Mouse (Mus musculus): Measurements from ENCODE around the gene Cux2. TPM values are rescaled to one million over a fixed set of nuclear protein-coding genes. Genes with fewer than 3 reads are reported as not detected.

The Cux2 gene
- polyA plus RNA-seq, 1 experiment from 2014 or later = 3.1 TPM

Small RNA genes within 50 kb of the gene (microRNA-seq; reads per million reads assigned to microRNA genes)
- gene Mir7031 = 1.2 reads per million

Other genes starting within 250 kb of the Cux2 start
- gene Sh2b3, start 212.5 kb downstream of the Cux2 start, polyA plus RNA-seq (2015; fragmentation: Nextera tagmentation; extraction: Ambion mirVana) = 5.1 and 6.1 TPM in 2 replicates
- 3.9 and 4.0 TPM in 2 replicates for gene Pheta1, start 201.1 kb downstream of the Cux2 start, polyA plus RNA-seq (2015; fragmentation: Nextera tagmentation; extraction: Ambion mirVana)
- 1.9 and 2.3 TPM in 2 replicates for gene Myl2, start 50.8 kb upstream of the Cux2 start, polyA plus RNA-seq (2015; fragmentation: Nextera tagmentation; extraction: Ambion mirVana)
- not detected in 2 replicates for gene Ccdc63, start 90.7 kb upstream of the Cux2 start, polyA plus RNA-seq (2015; fragmentation: Nextera tagmentation; extraction: Ambion mirVana)
- 109 and 114 TPM in 2 replicates for gene Ppp1cc, start 108.2 kb upstream of the Cux2 start, polyA plus RNA-seq (2015; fragmentation: Nextera tagmentation; extraction: Ambion mirVana)
- gene Hvcn1, start 156.7 kb upstream of the Cux2 start, polyA plus RNA-seq (2015; fragmentation: Nextera tagmentation; extraction: Ambion mirVana) = 4.9 and 6.0 TPM in 2 replicates
- 0.74 and 0.78 TPM in 2 replicates for gene Tctn1, start 214.4 kb upstream of the Cux2 start, polyA plus RNA-seq (2015; fragmentation: Nextera tagmentation; extraction: Ambion mirVana)
- gene Pptc7, start 234.3 kb upstream of the Cux2 start, polyA plus RNA-seq (2015; fragmentation: Nextera tagmentation; extraction: Ambion mirVana) = 3.4 and 4.1 TPM in 2 replicates